Mouse (Mus musculus) CH12.LX (cell line): ENCODE measurements at regions not wholly inside any gene's neighbourhood (a gene's known extent, or its start where the extent isn't known, plus 50 kb on each side); places are given as distances from the start of the nearest gene placed in this dataset.

Experiments used
- DNase-seq: peaks from one replicate; pipeline ENCODE4 v3.0.0-alpha.2; 2013; ENCODE audit errors: extremely low read depth
- H3K27ac ChIP-seq: 2 replicates; pipeline ENCODE4 v1.5.1; 2012; ENCODE audit warnings: low read depth, mild to moderate bottlenecking, control low read depth, moderate library complexity; ENCODE audit not compliant: insufficient read depth
- H3K27me3 ChIP-seq: replicated peaks from 2 replicates; pipeline ENCODE3; 2012; ENCODE audit warnings: inconsistent platforms
- H3K36me3 ChIP-seq, 2 experiments: replicated peaks in 1 of 2; 2 replicates each; pipeline versions ENCODE3 to v1.6.1; 2012; ENCODE audit warnings: inconsistent platforms in 1 of 2, low read length in 1 of 2, mild to moderate bottlenecking in 1 of 2, mixed read lengths in 1 of 2, moderate library complexity in 1 of 2; ENCODE audit not compliant: control insufficient read depth in 1 of 2, insufficient read depth in 1 of 2
- H3K4me1 ChIP-seq, 2 experiments: 2 replicates each; pipeline ENCODE4 v1.6.1; 2012; ENCODE audit warnings: inconsistent platforms in 1 of 2, moderate library complexity in 1 of 2; ENCODE audit not compliant: insufficient read depth in 2 of 2, control insufficient read depth in 1 of 2
- H3K4me2 ChIP-seq: 2 replicates; pipeline ENCODE4 v1.6.1; 2012; ENCODE audit warnings: low read depth, mild to moderate bottlenecking, control low read depth; ENCODE audit not compliant: poor library complexity, insufficient read depth, severe bottlenecking
- H3K4me3 ChIP-seq, 3 experiments: fragments of 150-350 bp in 1 of 3; sonication (generic) in 1 of 3; replicated peaks in 1 of 3; 2 replicates each; pipeline versions ENCODE3 to v1.5.1; 2011 to 2012; ENCODE audit warnings: low read depth in 2 of 3, low read length in 2 of 3, mild to moderate bottlenecking in 2 of 3, moderate library complexity in 2 of 3, control low read depth in 1 of 3, improper control_type of control experiment in 1 of 3, inconsistent platforms in 1 of 3, mixed read lengths in 1 of 3; ENCODE audit not compliant: poor library complexity in 1 of 3
- H3K79me2 ChIP-seq: replicated peaks from 2 replicates; pipeline ENCODE4 v1.6.1; 2012; ENCODE audit warnings: mild to moderate bottlenecking, moderate library complexity; ENCODE audit not compliant: control insufficient read depth, poor library complexity, insufficient read depth, severe bottlenecking; ENCODE audit errors: extremely low read depth
- H3K9ac ChIP-seq: 2 replicates; pipeline ENCODE4 v1.6.1; 2012; ENCODE audit warnings: low read depth, mild to moderate bottlenecking, control low read depth, moderate library complexity; ENCODE audit not compliant: insufficient read depth
- H3K9me3 ChIP-seq: replicated peaks from 2 replicates; pipeline ENCODE3; 2012; ENCODE audit warnings: low read length, inconsistent platforms, mixed read lengths
- E2F4 ChIP-seq: IDR thresholded peaks from 2 replicates; pipeline ENCODE4 v1.6.1; 2011; ENCODE audit warnings: low read depth, low read length, improper control_type of control experiment; ENCODE audit not compliant: insufficient replicate concordance
- ELF1 ChIP-seq: IDR thresholded peaks from 2 replicates; pipeline ENCODE4 v1.6.1; 2014; ENCODE audit warnings: low read depth, mild to moderate bottlenecking, inconsistent platforms, low read length, improper control_type of control experiment
- ETS1 ChIP-seq: conservative IDR thresholded peaks from 2 replicates; pipeline ENCODE4 v1.6.1; 2012; ENCODE audit warnings: low read depth, mild to moderate bottlenecking, inconsistent platforms, low read length, improper control_type of control experiment, moderate library complexity
- HCFC1 ChIP-seq: IDR thresholded peaks from 2 replicates; pipeline ENCODE4 v1.6.1; 2012; ENCODE audit warnings: low read depth, mild to moderate bottlenecking, inconsistent platforms, low read length, improper control_type of control experiment
- JUN ChIP-seq: IDR thresholded peaks from 2 replicates; pipeline ENCODE4 v1.6.1; 2011; ENCODE audit warnings: low read depth, mild to moderate bottlenecking, low read length, improper control_type of control experiment, moderate library complexity; ENCODE audit not compliant: insufficient read depth
- KAT2A ChIP-seq: IDR thresholded peaks from 2 replicates; pipeline ENCODE4 v1.6.1; 2012; ENCODE audit warnings: low read length, improper control_type of control experiment, inconsistent platforms; ENCODE audit not compliant: insufficient replicate concordance
- MAX ChIP-seq: IDR thresholded peaks from 2 replicates; pipeline ENCODE4 v1.6.1; 2011; ENCODE audit warnings: low read length, improper control_type of control experiment
- MEF2A ChIP-seq: IDR thresholded peaks from 2 replicates; pipeline ENCODE4 v1.6.1; 2014; ENCODE audit warnings: low read depth, mild to moderate bottlenecking, inconsistent platforms, low read length, improper control_type of control experiment, borderline replicate concordance
- PAX5 ChIP-seq: IDR thresholded peaks from 2 replicates; pipeline ENCODE4 v1.6.1; 2012; ENCODE audit warnings: low read length, inconsistent platforms, mixed read lengths
- RAD21 ChIP-seq: IDR thresholded peaks from 2 replicates; pipeline ENCODE4 v1.6.1; 2011; ENCODE audit warnings: low read depth, mild to moderate bottlenecking, low read length, improper control_type of control experiment, moderate library complexity
- RCOR1 ChIP-seq: conservative IDR thresholded peaks from 2 replicates; pipeline ENCODE4 v1.6.1; 2012; ENCODE audit warnings: low read depth, mild to moderate bottlenecking, inconsistent platforms, low read length, improper control_type of control experiment
- SIN3A ChIP-seq: IDR thresholded peaks from 2 replicates; pipeline ENCODE4 v1.6.1; 2012; ENCODE audit warnings: low read length, improper control_type of control experiment, inconsistent platforms
- TCF12 ChIP-seq: IDR thresholded peaks from 2 replicates; pipeline ENCODE4 v1.6.1; 2014; ENCODE audit warnings: low read depth, mild to moderate bottlenecking, inconsistent platforms, low read length, improper control_type of control experiment
- USF2 ChIP-seq: conservative IDR thresholded peaks from 2 replicates; pipeline ENCODE4 v1.6.1; 2011; ENCODE audit warnings: low read depth, low read length, improper control_type of control experiment
- ZMIZ1 ChIP-seq: IDR thresholded peaks from 2 replicates; pipeline ENCODE4 v1.6.1; 2012; ENCODE audit warnings: low read depth, mild to moderate bottlenecking, inconsistent platforms, low read length, improper control_type of control experiment
- ZNF384 ChIP-seq: IDR thresholded peaks from 2 replicates; pipeline ENCODE4 v1.6.1; 2012; ENCODE audit warnings: low read depth, low read length, improper control_type of control experiment, inconsistent platforms
- dilution Hi-C: fragments of 300-500 bp; cut with MboI; formaldehyde crosslinking; loops from 2 replicates; pipeline ENCODE4 v1.14.3; 2020; ENCODE audit warnings: low sequenced_read_pairs; ENCODE audit not compliant: extremely low pct_unique_long_range_greater_than_20kb, extremely low pct_ligation_motif_present
- in situ Hi-C: fragments of 300-500 bp; cut with MboI; formaldehyde crosslinking; loops from 3 replicates; pipeline ENCODE4 v1.14.3; 2019; ENCODE audit warnings: low sequenced_read_pairs, low pct_ligation_motif_present, low pct_unique_long_range_greater_than_20kb, mixed read lengths

- dilution Hi-C loops = no loop called here
- no peak for TF ChIP-seq KAT2A
- no peak for TF ChIP-seq ETS1
- no peak for TF ChIP-seq RCOR1
- TF ChIP-seq USF2 = no peak
- no peak for TF ChIP-seq SIN3A
- TF ChIP-seq E2F4 = no peak
- TF ChIP-seq PAX5 = no peak
- no peak for TF ChIP-seq ELF1
- no peak for TF ChIP-seq JUN
- no peak for TF ChIP-seq ZNF384
- no peak for TF ChIP-seq TCF12
- no peak for TF ChIP-seq RAD21
- no peak for TF ChIP-seq MEF2A
- TF ChIP-seq, all 38 proteins: peak for 0
- no peak overlapping the region for H3K4me2 ChIP-seq
These were observed 668.0 kb downstream of the Bcl11a start for GRCm38 (mm10) chr11:24745841-24746240.

GRCm38 (mm10) chr11:24750144-24750779, 672.4 kb downstream of the Bcl11a start:
- in situ Hi-C loops = no loop called here
- dilution Hi-C loops = no loop called here
- Histone ChIP-seq H3K9me3 (no peaks in the 10 kb centered on the region), H3K27me3 (no peaks in the 10 kb centered on the region), H3K4me3 (no peak overlapping the region), H3K4me2 (no peak overlapping the region), H3K4me1 (peaks cover 0 to 7% of the 10 kb centered on the region in 2 experiments; a peak in 2 of 4 replicates), H3K9ac (no peak overlapping the region), H3K36me3 (no peaks in the 10 kb centered on the region), H3K79me2 (no peaks in the 10 kb centered on the region), H3K27ac (no peak overlapping the region)
- no peak for DNase-seq
- TF ChIP-seq ZMIZ1 (no peak), HCFC1 (no peak), MAX (no peak), USF2 (no peak)

More at GRCm38 (mm10) chr11:24745841-24746240, 668.0 kb downstream of the Bcl11a start:
- no peak overlapping the region for H3K27ac ChIP-seq
- H3K4me3 ChIP-seq = no peak overlapping the region
- no peak for DNase-seq
- no peaks in the 10 kb centered on the region for H3K27me3 ChIP-seq
- H3K36me3 ChIP-seq = no peaks in the 10 kb centered on the region
- in situ Hi-C loops = no loop called here
- H3K9me3 ChIP-seq = no peaks in the 10 kb centered on the region
- no peak overlapping the region for H3K9ac ChIP-seq
- H3K4me1 ChIP-seq = peaks cover 0 to 7% of the 10 kb centered on the region in 2 experiments; a peak in 2 of 4 replicates
- H3K79me2 ChIP-seq = no peaks in the 10 kb centered on the region
